Mouse (Mus musculus) limb, embryonic 11.5 days (tissue): ENCODE results near the gene Atp5s. TPM values are rescaled to one million over a fixed set of nuclear protein-coding genes. Genes with fewer than 3 reads are reported as not detected.

ENCODE experiments used
- ATAC-seq: fragments of 200-750 bp; cut with Nextera tagmentation; 2 replicates; pipeline ENCODE4 v1.8.0; 2017; ENCODE audit warnings: low read depth; ENCODE audit not compliant: insufficient number of reproducible peaks, low FRiP score, low TSS enrichment
- DNase-seq: peaks from one replicate; pipeline ENCODE4 v3.0.0-alpha.2; 2015; ENCODE audit warnings: low spot score
- H3K27ac ChIP-seq: fragments of 300-500 bp; sonication (generic); replicated peaks from 2 replicates; pipeline ENCODE4 v1.5.1; 2014; ENCODE audit warnings: low read depth, mild to moderate bottlenecking, low read length
- H3K27me3 ChIP-seq: fragments of 300-500 bp; sonication (generic); 2 replicates; pipeline ENCODE4 v1.6.1; 2014; ENCODE audit warnings: mild to moderate bottlenecking, low read length, mixed read lengths; ENCODE audit not compliant: control insufficient read depth, insufficient read depth
- H3K36me3 ChIP-seq: fragments of 300-500 bp; sonication (generic); 2 replicates; pipeline ENCODE4 v1.6.1; 2014; ENCODE audit warnings: mild to moderate bottlenecking, low read length, moderate library complexity, mixed read lengths; ENCODE audit not compliant: control insufficient read depth, insufficient read depth
- H3K4me1 ChIP-seq: fragments of 300-500 bp; sonication (generic); 2 replicates; pipeline ENCODE4 v1.6.1; 2014; ENCODE audit warnings: low read length, mixed read lengths; ENCODE audit not compliant: control insufficient read depth, insufficient read depth
- H3K4me2 ChIP-seq: fragments of 300-500 bp; sonication (generic); 2 replicates; pipeline ENCODE4 v1.6.1; 2014; ENCODE audit warnings: low read depth, mild to moderate bottlenecking, moderate library complexity; ENCODE audit not compliant: severe bottlenecking
- H3K4me3 ChIP-seq: fragments of 300-500 bp; sonication (generic); 2 replicates; pipeline ENCODE4 v1.5.1; 2014; ENCODE audit warnings: low read depth, low read length
- H3K9ac ChIP-seq: fragments of 300-500 bp; sonication (generic); 2 replicates; pipeline ENCODE4 v1.6.1; 2014; ENCODE audit warnings: mild to moderate bottlenecking, low read length
- H3K9me3 ChIP-seq: fragments of 300-500 bp; sonication (generic); 2 replicates; pipeline ENCODE4 v1.6.1; 2016; ENCODE audit warnings: low read length; ENCODE audit not compliant: control insufficient read depth
- WGBS: fragments of 180-500 bp; shearing (Covaris S2); extraction: QIAGEN DNeasy Blood & Tissue Kit; methylation state at CpG from one replicate; pipeline ENCODE4 v1.1.7; 2014; 5-methylcytosine and 5-hydroxymethylcytosine counted together
- polyA plus RNA-seq: library from polyadenylated mRNA; unstranded; fragments of >200 nt; fragmentation: Nextera tagmentation; extraction: Ambion mirVana; gene quantifications from 2 replicates; pipeline ENCODE4 v1.2.1, GENCODE M21; 2014

The Atp5s gene
- polyA plus RNA-seq, 1 experiment from 2014 or later, result 25.4 TPM

GRCm38 (mm10) chr12:69777341-69777730, 52.6 kb downstream of the Atp5s start:
- ATAC-seq (no peak), DNase-seq (no peak)
- Histone ChIP-seq H3K4me1 (no peaks in the 10 kb centered on the region), H3K27me3 (no peaks in the 10 kb centered on the region), H3K9me3 (no peaks in the 10 kb centered on the region), H3K27ac (no peak overlapping the region), H3K4me3 (no peak overlapping the region), H3K4me2 (no peak overlapping the region), H3K36me3 (no peaks in the 10 kb centered on the region), H3K9ac (no peak overlapping the region)
- 88% methylated on average over 6 of the region's 6 CpGs for WGBS

- no peak for DNase-seq
- no peaks in the 10 kb centered on the region for H3K27me3 ChIP-seq
- H3K9ac ChIP-seq, result no peak overlapping the region
- H3K9me3 ChIP-seq, result no peaks in the 10 kb centered on the region
- no peak for ATAC-seq
- H3K4me3 ChIP-seq, result no peak overlapping the region
- H3K4me2 ChIP-seq, result no peak overlapping the region
- H3K36me3 ChIP-seq, result no peaks in the 10 kb centered on the region
- no peak overlapping the region for H3K27ac ChIP-seq
- no peaks in the 10 kb centered on the region for H3K4me1 ChIP-seq
- 79% methylated on average over 2 of the region's 2 CpGs for WGBS
Observed at GRCm38 (mm10) chr12:69777957-69778356, 53.2 kb downstream of the Atp5s start.

GRCm38 (mm10) chr12:69781480-69781879, 56.7 kb downstream of the Atp5s start:
- 86% methylated on average over 8 of the region's 8 CpGs for whole genome bisulfite sequencing
- no peak for DNase-seq
- H3K27ac ChIP-seq, result no peak overlapping the region
- no peak for ATAC-seq
- no peak overlapping the region for H3K4me2 ChIP-seq
- H3K4me3 ChIP-seq, result no peak overlapping the region
- H3K36me3 ChIP-seq, result no peaks in the 10 kb centered on the region
- no peak overlapping the region for H3K9ac ChIP-seq
- no peaks in the 10 kb centered on the region for H3K9me3 ChIP-seq
- no peaks in the 10 kb centered on the region for H3K4me1 ChIP-seq
- no peaks in the 10 kb centered on the region for H3K27me3 ChIP-seq

- DNase-seq, result no peak
- WGBS, result 83% methylated on average over 10 of the region's 10 CpGs
Observed at GRCm38 (mm10) chr12:69781935-69782650, 57.3 kb downstream of the Atp5s start.

GRCm38 (mm10) chr12:69783247-69784025, 58.7 kb downstream of the Atp5s start:
- Histone ChIP-seq H3K4me1 (no peaks in the 10 kb centered on the region), H3K4me2 (no peak overlapping the region), H3K27me3 (no peaks in the 10 kb centered on the region), H3K27ac (no peak overlapping the region), H3K9me3 (no peaks in the 10 kb centered on the region), H3K36me3 (no peaks in the 10 kb centered on the region), H3K4me3 (no peak overlapping the region), H3K9ac (no peak overlapping the region)
- no peak for DNase-seq
- WGBS, result 63% methylated on average over 6 of the region's 6 CpGs
- ATAC-seq, result no peak

More at GRCm38 (mm10) chr12:69781935-69782650, 57.3 kb downstream of the Atp5s start:
- Histone ChIP-seq H3K9me3 (no peaks in the 10 kb centered on the region), H3K9ac (no peak overlapping the region), H3K27ac (no peak overlapping the region), H3K4me2 (no peak overlapping the region), H3K4me1 (no peaks in the 10 kb centered on the region), H3K27me3 (no peaks in the 10 kb centered on the region), H3K4me3 (no peak overlapping the region), H3K36me3 (no peaks in the 10 kb centered on the region)
- ATAC-seq, result no peak

- ATAC-seq (no peak), DNase-seq (no peak)
- WGBS, result 87% methylated on average over 9 of the region's 9 CpGs
Observed at GRCm38 (mm10) chr12:69785471-69785870, 60.7 kb downstream of the Atp5s start.

GRCm38 (mm10) chr12:69788380-69788779, 63.6 kb downstream of the Atp5s start:
- H3K4me2 ChIP-seq, result no peak overlapping the region
- DNase-seq, result no peak
- no peak overlapping the region for H3K27ac ChIP-seq
- no peaks in the 10 kb centered on the region for H3K9me3 ChIP-seq
- no peak overlapping the region for H3K9ac ChIP-seq
- WGBS, result 83% methylated on average over 5 of the region's 5 CpGs
- H3K27me3 ChIP-seq, result peaks cover 11% of the 10 kb centered on the region; the same call in 1 of the 2 replicates
- H3K36me3 ChIP-seq, result no peaks in the 10 kb centered on the region
- 0 out of 2 replicates have a peak, but pooled peaks cover 2% of the 10 kb centered on the region for H3K4me1 ChIP-seq
- H3K4me3 ChIP-seq, result no peak overlapping the region
- ATAC-seq, result no peak

More at GRCm38 (mm10) chr12:69785471-69785870, 60.7 kb downstream of the Atp5s start:
- Histone ChIP-seq H3K4me2 (no peak overlapping the region), H3K4me3 (no peak overlapping the region), H3K9me3 (no peaks in the 10 kb centered on the region), H3K27ac (no peak overlapping the region), H3K9ac (no peak overlapping the region), H3K4me1 (no peaks in the 10 kb centered on the region), H3K27me3 (peaks cover 11% of the 10 kb centered on the region; the same call in 1 of the 2 replicates), H3K36me3 (no peaks in the 10 kb centered on the region)

GRCm38 (mm10) chr12:69789766-69790529, 65.2 kb downstream of the Atp5s start:
- Histone ChIP-seq H3K9me3 (no peaks in the 10 kb centered on the region), H3K27ac (no peak overlapping the region), H3K4me1 (0 out of 2 replicates have a peak, but pooled peaks cover 2% of the 10 kb centered on the region), H3K9ac (peak overlapping the region; percentile 56; the same call in 1 of the 2 replicates), H3K4me3 (peak overlapping the region; percentile 49), H3K4me2 (peak overlapping the region; percentile 96), H3K36me3 (no peaks in the 10 kb centered on the region), H3K27me3 (peaks cover 11% of the 10 kb centered on the region; the same call in 1 of the 2 replicates)
- 32% methylated on average over 27 of the region's 27 CpGs for WGBS
- ATAC-seq (no peak), DNase-seq (no peak)
